ENCODE assay signal across 7 mouse cellular contexts in genomic region chr2:65668437-65669135, GRCm38 (mm10). TPM values are rescaled to one million over a fixed set of nuclear protein-coding genes. Genes with fewer than 3 reads are reported as not detected.
A peak's percentile ranks its signal among the peaks of the same experiment; 100 is the strongest.
DNase-seq lines count a peak whose midpoint lies in the region; ATAC-seq lines count a peak whose summit lies in the region.

No protein-coding gene starts in this region.

- H3K27me3 ChIP-seq in intestine, embryonic 16.5 days (replicated peaks; ENCODE audit: control insufficient read depth, insufficient read depth, low read length), result no peaks in the 10 kb centered on the region

- peak overlapping the region; percentile 45 for H3K4me3 ChIP-seq in intestine, embryonic 16.5 days (ENCODE audit: low read length)

- H3K9ac ChIP-seq in intestine, embryonic 16.5 days (ENCODE audit: low read depth, low read length), result 0 out of 2 replicates have a peak overlapping the region, but pooled peaks have one; percentile 21

- H3K27ac ChIP-seq in intestine, embryonic 16.5 days (ENCODE audit: low read length), result no peak overlapping the region

- H3K9me3 ChIP-seq in intestine, embryonic 16.5 days (ENCODE audit: control insufficient read depth, low read length), result no peaks in the 10 kb centered on the region

- ATAC-seq in granulocyte monocyte progenitor cell, adult 5-6 weeks (replicated peaks; ENCODE audit: poor library complexity, severe bottlenecking), result peak; percentile 93
- ATAC-seq in intestine, embryonic 16.5 days, result peak; percentile 88

- 16% methylated on average over 12 of the region's 12 CpGs for WGBS in intestine, embryonic 16.5 days

- H3K4me2 ChIP-seq in intestine, embryonic 16.5 days (ENCODE audit: low read depth, low read length), result peak overlapping the region; percentile 71

- intact Hi-C loops in left cerebral cortex, postnatal 25 days (cut with DNase I), result loop anchor here (1.0 kb wide), 1 partner anchor 48 kb away; the partner anchor contains the start of gene Scn2a

- H3K36me3 ChIP-seq in intestine, embryonic 16.5 days (ENCODE audit: control insufficient read depth, insufficient read depth, low read length), result no peaks in the 10 kb centered on the region

- DNase-seq in adrenal gland, adult 8-10 months, result peak; percentile 30
- peak; percentile 95 for DNase-seq in embryo, embryonic 10.5 days (ENCODE audit: low spot score)
- peak; percentile 80 to 96 for DNase-seq in left cerebral cortex, postnatal 25 days (ENCODE audit: low spot score in 2 of 2)
- peak; percentile 92 for DNase-seq in mesoderm, embryonic 11.5 days (ENCODE audit: low read depth, low spot score)
- DNase-seq in right cerebral cortex, postnatal 4 days, result peak; percentile 75

- no peaks in the 10 kb centered on the region for H3K4me1 ChIP-seq in intestine, embryonic 16.5 days (ENCODE audit: control insufficient read depth, insufficient read depth, low read length)

RNA-seq across cellular contexts. Expression of gene Scn2a, which starts 48.0 kb away (rescaled TPM):
- total RNA-seq in adrenal gland, adult 8-10 months (2022), result 1 to 10 TPM; 1.6 to 3.4 (median 2.5) TPM
- total RNA-seq in granulocyte monocyte progenitor cell, adult 5-6 weeks (2014; fragmentation: Nextera tagmentation), result not detected in 2 replicates
- not detected in 2 replicates for total RNA-seq in granulocyte monocyte progenitor cell, adult 5-6 weeks (2017)
- polyA plus RNA-seq in intestine, embryonic 16.5 days (2015; fragmentation: Nextera tagmentation; extraction: Ambion mirVana), result 1.6 and 1.7 TPM in 2 replicates
- 100 to 1,000 TPM; 312 to 326 TPM for total RNA-seq in left cerebral cortex, postnatal 25 days (2021)

Comparison
In these comparisons a context has a peak if more than half of its experiments do, and no peak if none do; other contexts are left out.
1. DNase-seq: peak in every context shown above with its lines; median percentile 95 in embryo, embryonic 10.5 days; 92 in mesoderm, embryonic 11.5 days; 88 in left cerebral cortex, postnatal 25 days; 75 in right cerebral cortex, postnatal 4 days; 30 in adrenal gland, adult 8-10 months.
2. RNA of gene Scn2a, which starts 48.0 kb away (total RNA-seq): 312 to 326 TPM in left cerebral cortex, postnatal 25 days; 1.6 to 3.4 TPM in adrenal gland, adult 8-10 months and not detected in granulocyte monocyte progenitor cell, adult 5-6 weeks; every median in the first group is over 10 times any median in the second.